Mouse (Mus musculus) monocyte, adult 5-6 weeks (primary cell): ENCODE measurements around the gene Card6. TPM values are rescaled to one million over a fixed set of nuclear protein-coding genes. Genes with fewer than 3 reads are reported as not detected.
"Not testable (repeated sequence)": the region's sequence is repeated elsewhere in the genome, so short reads cannot be mapped to it uniquely, and the experiment has no call there.

Experiments
- ATAC-seq: fragments of 153-309, 156-312 bp; replicated peaks from 2 replicates; pipeline ENCODE4 v1.8.0; 2017; ENCODE audit warnings: mild to moderate bottlenecking; ENCODE audit not compliant: low TSS enrichment, insufficient number of reproducible peaks, severe bottlenecking, poor library complexity, low FRiP score
- total RNA-seq: library from RNA; stranded (forward); fragments of 200-1000, 200-491, 200-594 nt; gene quantifications from 3 replicates; pipeline ENCODE4 v1.2.3, GENCODE M21; 2017

Card6 gene
- total RNA-seq, 1 experiment from 2014 or later = 22.5 TPM

GRCm38 (mm10) chr15:5134179-5134578, 25.8 kb upstream of the Card6 start:
- no peak for ATAC-seq

- no peak for ATAC-seq
These were observed 25.0 kb upstream of the Card6 start for GRCm38 (mm10) chr15:5133301-5133700.

- not testable (repeated sequence) for ATAC-seq
These were observed 22.7 kb upstream of the Card6 start for GRCm38 (mm10) chr15:5130887-5131668.

- no peak for ATAC-seq
These were observed 20.9 kb upstream of the Card6 start for GRCm38 (mm10) chr15:5129111-5129805.

- ATAC-seq = no peak
These were observed 20.0 kb upstream of the Card6 start for GRCm38 (mm10) chr15:5128176-5128940.

- no peak for ATAC-seq
These were observed 19.1 kb upstream of the Card6 start for GRCm38 (mm10) chr15:5127487-5127886.

- ATAC-seq = no peak
These were observed 18.1 kb upstream of the Card6 start for GRCm38 (mm10) chr15:5126456-5126855.

GRCm38 (mm10) chr15:5121535-5122313, 13.4 kb upstream of the Card6 start:
- ATAC-seq = no peak

GRCm38 (mm10) chr15:5119707-5120106, 11.4 kb upstream of the Card6 start:
- no peak for ATAC-seq

- ATAC-seq = no peak
These were observed 10.9 kb upstream of the Card6 start for GRCm38 (mm10) chr15:5119192-5119591.

GRCm38 (mm10) chr15:5118626-5119025, 10.3 kb upstream of the Card6 start:
- ATAC-seq = no peak

GRCm38 (mm10) chr15:5117031-5117601, 8.8 kb upstream of the Card6 start:
- ATAC-seq = no peak

GRCm38 (mm10) chr15:5116270-5117030, 8.1 kb upstream of the Card6 start, which contains the start of gene Rpl37:
Gene Rpl37 (plus strand): TSS chr15:5116645.
- ATAC-seq = peak; percentile 96

- ATAC-seq = no peak
These were observed 6.8 kb upstream of the Card6 start for GRCm38 (mm10) chr15:5115173-5115572.

- ATAC-seq = no peak
These were observed 4.3 kb upstream of the Card6 start for GRCm38 (mm10) chr15:5112651-5113050.

GRCm38 (mm10) chr15:5108655-5109040, 309 bp upstream of the Card6 start:
- ATAC-seq = no peak

- ATAC-seq = no peak
These were observed 2.0 kb downstream of the Card6 start for GRCm38 (mm10) chr15:5106293-5106692.

GRCm38 (mm10) chr15:5105891-5106290, 2.4 kb downstream of the Card6 start:
- no peak for ATAC-seq
